Mouse (Mus musculus) lung, embryonic 16.5 days (tissue): Measurements from ENCODE around the gene Snx30. TPM values are rescaled to one million over a fixed set of nuclear protein-coding genes. Genes with fewer than 3 reads are reported as not detected.

Source experiments
- ATAC-seq: fragments of 200-750 bp; cut with Nextera tagmentation; 2 replicates; pipeline ENCODE4 v1.8.0; 2017; ENCODE audit warnings: low read depth, mild to moderate bottlenecking, moderate library complexity
- H3K27ac ChIP-seq: fragments of 300-500 bp; sonication (generic); 2 replicates; pipeline ENCODE4 v1.5.1; 2014; ENCODE audit warnings: mild to moderate bottlenecking, control low read depth, low read length
- H3K27me3 ChIP-seq: fragments of 300-500 bp; sonication (generic); 2 replicates; pipeline ENCODE4 v1.6.1; 2014; ENCODE audit warnings: low read depth, low read length, mixed read lengths; ENCODE audit not compliant: control insufficient read depth, insufficient read depth
- H3K36me3 ChIP-seq: fragments of 300-500 bp; sonication (generic); 2 replicates; pipeline ENCODE4 v1.6.1; 2014; ENCODE audit warnings: low read length; ENCODE audit not compliant: control insufficient read depth, insufficient read depth
- H3K4me1 ChIP-seq: fragments of 300-500 bp; sonication (generic); replicated peaks from 2 replicates; pipeline ENCODE4 v1.6.1; 2014; ENCODE audit warnings: low read length, mixed read lengths; ENCODE audit not compliant: control insufficient read depth, insufficient read depth
- H3K4me2 ChIP-seq: fragments of 300-500 bp; sonication (generic); 2 replicates; pipeline ENCODE4 v1.6.1; 2014; ENCODE audit warnings: low read depth, low read length, control low read depth
- H3K4me3 ChIP-seq: fragments of 300-500 bp; sonication (generic); 2 replicates; pipeline ENCODE4 v1.5.1; 2014; ENCODE audit warnings: mild to moderate bottlenecking, low read length, control low read depth
- H3K9ac ChIP-seq: fragments of 300-500 bp; sonication (generic); 2 replicates; pipeline ENCODE4 v1.6.1; 2014; ENCODE audit warnings: low read length, control low read depth
- H3K9me3 ChIP-seq: fragments of 300-500 bp; sonication (generic); 2 replicates; pipeline ENCODE4 v1.6.1; 2016; ENCODE audit warnings: low read length; ENCODE audit not compliant: control insufficient read depth
- WGBS: fragments of 180-500 bp; shearing (Covaris S2); extraction: QIAGEN DNeasy Blood & Tissue Kit; methylation state at CpG from one replicate; pipeline ENCODE4 v1.1.7; 2014; 5-methylcytosine and 5-hydroxymethylcytosine counted together
- polyA plus RNA-seq: library from polyadenylated mRNA; unstranded; fragments of >200 nt; fragmentation: Nextera tagmentation; extraction: Ambion mirVana; gene quantifications from 2 replicates; pipeline ENCODE4 v1.2.1, GENCODE M21; 2015

Snx30 gene
- polyA plus RNA-seq, 1 experiment from 2014 or later, result 6.9 TPM

GRCm38 (mm10) chr4:59886281-59886680 is 80.6 kb downstream of the Snx30 start:
- ATAC-seq, result no peak
- Histone ChIP-seq H3K9me3 (no peaks in the 10 kb centered on the region), H3K27ac (no peak overlapping the region), H3K4me3 (no peak overlapping the region), H3K4me1 (peaks cover 8% of the 10 kb centered on the region; the same call in 1 of the 2 replicates), H3K9ac (no peak overlapping the region), H3K36me3 (peaks cover 13% of the 10 kb centered on the region), H3K4me2 (no peak overlapping the region), H3K27me3 (no peaks in the 10 kb centered on the region)
- 92% methylated on average over 6 of the region's 6 CpGs for WGBS

- no peak overlapping the region for H3K27ac ChIP-seq
- peaks cover 8% of the 10 kb centered on the region; the same call in 1 of the 2 replicates for H3K4me1 ChIP-seq
- no peak overlapping the region for H3K9ac ChIP-seq
- no peak for ATAC-seq
- 91% methylated on average over 5 of the region's 5 CpGs for WGBS
- no peaks in the 10 kb centered on the region for H3K9me3 ChIP-seq
- peaks cover 11% of the 10 kb centered on the region for H3K36me3 ChIP-seq
- H3K4me2 ChIP-seq, result no peak overlapping the region
- H3K27me3 ChIP-seq, result no peaks in the 10 kb centered on the region
- no peak overlapping the region for H3K4me3 ChIP-seq
Measured at GRCm38 (mm10) chr4:59887011-59887410, 81.4 kb downstream of the Snx30 start.

GRCm38 (mm10) chr4:59888014-59888413 is 82.4 kb downstream of the Snx30 start:
- H3K4me3 ChIP-seq, result no peak overlapping the region
- no peak overlapping the region for H3K27ac ChIP-seq
- H3K9ac ChIP-seq, result no peak overlapping the region
- H3K27me3 ChIP-seq, result no peaks in the 10 kb centered on the region
- WGBS, result 77% methylated on average over 5 of the region's 5 CpGs
- 0 out of 2 replicates have a peak, but pooled peaks cover 2% of the 10 kb centered on the region for H3K36me3 ChIP-seq
- no peaks in the 10 kb centered on the region for H3K9me3 ChIP-seq
- H3K4me1 ChIP-seq, result peaks cover 8% of the 10 kb centered on the region; the same call in 1 of the 2 replicates
- ATAC-seq, result no peak
- H3K4me2 ChIP-seq, result no peak overlapping the region

- Histone ChIP-seq H3K9ac (no peak overlapping the region), H3K9me3 (no peaks in the 10 kb centered on the region), H3K27me3 (no peaks in the 10 kb centered on the region), H3K4me2 (no peak overlapping the region), H3K27ac (no peak overlapping the region), H3K4me1 (no peaks in the 10 kb centered on the region), H3K36me3 (peaks cover 6% of the 10 kb centered on the region; the same call in 1 of the 2 replicates), H3K4me3 (no peak overlapping the region)
- no peak for ATAC-seq
- whole genome bisulfite sequencing, result 77% methylated on average over 6 of the region's 6 CpGs
Measured at GRCm38 (mm10) chr4:59890086-59890600, 84.5 kb downstream of the Snx30 start.

GRCm38 (mm10) chr4:59891723-59892416 is 86.2 kb downstream of the Snx30 start:
- no peak overlapping the region for H3K9ac ChIP-seq
- no peaks in the 10 kb centered on the region for H3K9me3 ChIP-seq
- no peak for ATAC-seq
- H3K4me3 ChIP-seq, result no peak overlapping the region
- peaks cover 6% of the 10 kb centered on the region; the same call in 1 of the 2 replicates for H3K36me3 ChIP-seq
- H3K27me3 ChIP-seq, result no peaks in the 10 kb centered on the region
- 87% methylated on average over 10 of the region's 10 CpGs for WGBS
- H3K4me2 ChIP-seq, result no peak overlapping the region
- no peak overlapping the region for H3K27ac ChIP-seq
- H3K4me1 ChIP-seq, result no peaks in the 10 kb centered on the region

GRCm38 (mm10) chr4:59892731-59893130 is 87.1 kb downstream of the Snx30 start:
- WGBS, result 89% methylated on average over 5 of the region's 5 CpGs
- peaks cover 6% of the 10 kb centered on the region; the same call in 1 of the 2 replicates for H3K36me3 ChIP-seq

GRCm38 (mm10) chr4:59894415-59894814 is 88.8 kb downstream of the Snx30 start:
- Histone ChIP-seq H3K27me3 (no peaks in the 10 kb centered on the region), H3K9ac (no peak overlapping the region), H3K9me3 (no peaks in the 10 kb centered on the region), H3K4me3 (no peak overlapping the region), H3K27ac (no peak overlapping the region), H3K4me1 (peaks cover 5% of the 10 kb centered on the region; the same call in 1 of the 2 replicates), H3K4me2 (no peak overlapping the region), H3K36me3 (peaks cover 6% of the 10 kb centered on the region; the same call in 1 of the 2 replicates)
- WGBS, result 77% methylated on average over 8 of the region's 8 CpGs
- ATAC-seq, result no peak

More at GRCm38 (mm10) chr4:59892731-59893130, 87.1 kb downstream of the Snx30 start:
- no peaks in the 10 kb centered on the region for H3K9me3 ChIP-seq
- no peak for ATAC-seq
- H3K9ac ChIP-seq, result no peak overlapping the region
- no peak overlapping the region for H3K4me2 ChIP-seq
- no peaks in the 10 kb centered on the region for H3K27me3 ChIP-seq
- no peaks in the 10 kb centered on the region for H3K4me1 ChIP-seq
- H3K4me3 ChIP-seq, result no peak overlapping the region
- H3K27ac ChIP-seq, result no peak overlapping the region

- peaks cover 9% of the 10 kb centered on the region; the same call in 1 of the 2 replicates for H3K36me3 ChIP-seq
- peaks cover 5% of the 10 kb centered on the region; the same call in 1 of the 2 replicates for H3K4me1 ChIP-seq
- H3K4me2 ChIP-seq, result no peak overlapping the region
- WGBS, result 90% methylated on average over 3 of the region's 3 CpGs
- no peak overlapping the region for H3K4me3 ChIP-seq
- no peaks in the 10 kb centered on the region for H3K27me3 ChIP-seq
- no peak overlapping the region for H3K27ac ChIP-seq
- no peak overlapping the region for H3K9ac ChIP-seq
- H3K9me3 ChIP-seq, result no peaks in the 10 kb centered on the region
- ATAC-seq, result no peak
Measured at GRCm38 (mm10) chr4:59894977-59895575, 89.4 kb downstream of the Snx30 start.

GRCm38 (mm10) chr4:59896000-59896399 is 90.4 kb downstream of the Snx30 start:
- ATAC-seq, result no peak
- Histone ChIP-seq H3K4me3 (no peak overlapping the region), H3K9me3 (no peaks in the 10 kb centered on the region)

More at GRCm38 (mm10) chr4:59896000-59896399, 90.4 kb downstream of the Snx30 start:
- Histone ChIP-seq H3K27ac (no peak overlapping the region), H3K27me3 (no peaks in the 10 kb centered on the region), H3K9ac (no peak overlapping the region), H3K4me1 (peaks cover 5% of the 10 kb centered on the region; the same call in 1 of the 2 replicates), H3K4me2 (no peak overlapping the region), H3K36me3 (peaks cover 9% of the 10 kb centered on the region; the same call in 1 of the 2 replicates)
- 69% methylated on average over 5 of the region's 5 CpGs for WGBS
